Mouse (Mus musculus) stomach, postnatal 0 days (tissue): ENCODE data around the gene Sptb. TPM values are rescaled to one million over a fixed set of nuclear protein-coding genes. Genes with fewer than 3 reads are reported as not detected.

Experiments
- ATAC-seq: fragments of 200-750 bp; cut with Nextera tagmentation; 2 replicates; pipeline ENCODE4 v1.8.0; 2017; ENCODE audit not compliant: low FRiP score, low TSS enrichment
- DNase-seq: peaks from one replicate; pipeline ENCODE4 v3.0.0-alpha.2; 2016; ENCODE audit warnings: low spot score
- H3K27ac ChIP-seq: fragments of 300-500 bp; sonication (generic); replicated peaks from 2 replicates; pipeline ENCODE4 v1.5.1; 2014; ENCODE audit warnings: mild to moderate bottlenecking, control low read depth
- H3K27me3 ChIP-seq: fragments of 300-500 bp; sonication (generic); 2 replicates; pipeline ENCODE4 v1.6.1; 2014; ENCODE audit warnings: low read length; ENCODE audit not compliant: control insufficient read depth, insufficient read depth
- H3K36me3 ChIP-seq: fragments of 300-500 bp; sonication (generic); 2 replicates; pipeline ENCODE4 v1.6.1; 2014; ENCODE audit warnings: low read length, mixed read lengths; ENCODE audit not compliant: control insufficient read depth, insufficient read depth
- H3K4me1 ChIP-seq: fragments of 300-500 bp; sonication (generic); replicated peaks from 2 replicates; pipeline ENCODE4 v1.6.1; 2014; ENCODE audit warnings: antibody characterized with exemption; ENCODE audit not compliant: control insufficient read depth, insufficient read depth
- H3K4me2 ChIP-seq: fragments of 300-500 bp; sonication (generic); replicated peaks from 2 replicates; pipeline ENCODE4 v1.6.1; 2014; ENCODE audit warnings: low read depth, mild to moderate bottlenecking, control low read depth, moderate library complexity
- H3K4me3 ChIP-seq: fragments of 300-500 bp; sonication (generic); 2 replicates; pipeline ENCODE4 v1.5.1; 2014; ENCODE audit warnings: low read depth, low read length, control low read depth
- H3K9ac ChIP-seq: fragments of 300-500 bp; sonication (generic); 2 replicates; pipeline ENCODE4 v1.6.1; 2014; ENCODE audit warnings: mild to moderate bottlenecking, low read length, control low read depth, mixed read lengths
- H3K9me3 ChIP-seq: fragments of 300-500 bp; sonication (generic); 2 replicates; pipeline ENCODE4 v1.6.1; 2016; ENCODE audit warnings: low read length; ENCODE audit not compliant: control insufficient read depth
- CTCF ChIP-seq: IDR thresholded peaks from 2 replicates; pipeline ENCODE4 v1.5.1; 2016; ENCODE audit warnings: antibody characterized with exemption, low read depth, mild to moderate bottlenecking, moderate library complexity
- EP300 ChIP-seq: optimal IDR thresholded peaks from 2 replicates; pipeline ENCODE3; 2016; ENCODE audit warnings: antibody characterized with exemption
- WGBS: fragments of 180-500 bp; shearing (Covaris S2); extraction: QIAGEN DNeasy Blood & Tissue Kit; methylation state at CpG from one replicate; pipeline ENCODE4 v1.1.7; 2014; 5-methylcytosine and 5-hydroxymethylcytosine counted together
- polyA plus RNA-seq: library from polyadenylated mRNA; unstranded; fragments of >200 nt; fragmentation: Nextera tagmentation; extraction: Ambion mirVana; gene quantifications from 2 replicates; pipeline ENCODE4 v1.2.1, GENCODE M21; 2015

Gene Sptb
- polyA plus RNA-seq, 1 experiment from 2014 or later, result 0.29 TPM

GRCm38 (mm10) chr12:76552321-76552720 lies 158.0 kb downstream of the Sptb start:
- DNase-seq (peak; percentile 88), ATAC-seq (peak; percentile 90)
- Histone ChIP-seq H3K36me3 (no peaks in the 10 kb centered on the region), H3K4me2 (no peak overlapping the region), H3K9ac (no peak overlapping the region), H3K4me3 (no peak overlapping the region), H3K4me1 (peaks cover 28% of the 10 kb centered on the region), H3K27me3 (no peaks in the 10 kb centered on the region), H3K9me3 (no peaks in the 10 kb centered on the region), H3K27ac (peak overlapping the region; percentile 83)
- 14% methylated on average over 8 of the region's 8 CpGs for WGBS
- TF ChIP-seq EP300 (no peak), CTCF (no peak)

DNA sequence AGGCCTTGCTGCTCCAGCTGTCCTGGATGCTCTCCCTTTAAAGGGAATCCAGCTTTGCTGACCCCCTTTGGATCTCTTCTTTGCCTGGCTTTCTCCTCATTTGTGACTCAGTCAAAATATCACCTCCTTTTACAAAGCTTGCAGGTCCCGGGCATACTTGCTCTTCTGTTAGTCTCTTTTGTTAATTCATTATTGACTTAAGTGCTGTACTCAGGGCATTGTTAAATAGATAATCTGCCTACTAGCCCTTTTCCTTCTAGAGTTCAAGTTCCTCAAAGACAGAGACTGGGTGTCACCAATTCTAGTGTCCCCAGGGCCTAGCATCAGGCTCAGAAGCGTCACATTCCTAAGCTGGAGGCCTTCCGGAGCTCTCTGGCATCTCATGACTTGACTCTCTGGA lies 161.1 kb downstream of the Sptb start:
- Histone ChIP-seq H3K9ac (0 out of 2 replicates have a peak overlapping the region, but pooled peaks have one; percentile 18), H3K4me3 (no peak overlapping the region), H3K4me1 (peaks cover 24% of the 10 kb centered on the region), H3K27ac (peak overlapping the region; percentile 87; the same call in 1 of the 2 replicates), H3K36me3 (no peaks in the 10 kb centered on the region), H3K9me3 (no peaks in the 10 kb centered on the region), H3K27me3 (no peaks in the 10 kb centered on the region), H3K4me2 (no peak overlapping the region)
- WGBS, result 54% methylated on average over 3 of the region's 3 CpGs
- DNase-seq, result no peak
- no peak for TF ChIP-seq CTCF
- no peak for TF ChIP-seq EP300
- no peak for ATAC-seq

DNA sequence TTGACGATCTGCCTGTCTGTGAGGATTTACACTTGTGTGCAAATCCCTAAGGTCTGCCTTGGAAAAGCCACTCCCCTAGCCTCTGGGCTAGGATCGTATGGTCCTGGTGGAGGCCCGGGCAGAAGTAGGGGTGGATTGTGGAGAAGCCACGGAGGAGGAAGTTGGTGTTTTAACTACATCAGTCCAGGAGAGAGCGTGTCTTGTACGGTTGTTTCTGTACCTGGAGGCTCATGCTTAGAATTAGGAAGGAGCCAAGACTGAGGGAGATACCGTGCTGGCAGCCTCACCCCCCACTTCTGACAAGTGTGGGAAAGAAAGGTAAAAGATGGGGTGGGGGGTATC lies 162.3 kb downstream of the Sptb start:
- peaks cover 23% of the 10 kb centered on the region for H3K4me1 ChIP-seq
- no peaks in the 10 kb centered on the region for H3K9me3 ChIP-seq
- H3K27ac ChIP-seq, result peak overlapping the region; percentile 87
- ATAC-seq (no peak), DNase-seq (no peak)
- no peaks in the 10 kb centered on the region for H3K27me3 ChIP-seq
- no peak for TF ChIP-seq EP300
- TF ChIP-seq CTCF, result no peak
- peak overlapping the region; percentile 27 for H3K4me2 ChIP-seq
- 23% methylated on average over 7 of the region's 7 CpGs for WGBS
- H3K4me3 ChIP-seq, result no peak overlapping the region; the same call in 1 of the 2 replicates
- H3K36me3 ChIP-seq, result no peaks in the 10 kb centered on the region
- H3K9ac ChIP-seq, result 0 out of 2 replicates have a peak overlapping the region, but pooled peaks have one; percentile 27

GRCm38 (mm10) chr12:76547409-76548081 lies 162.8 kb downstream of the Sptb start:
- no peaks in the 10 kb centered on the region for H3K9me3 ChIP-seq
- peak overlapping the region; percentile 87 for H3K27ac ChIP-seq
- peak overlapping the region; percentile 27 for H3K9ac ChIP-seq
- H3K4me2 ChIP-seq, result peak overlapping the region; percentile 49
- peaks cover 23% of the 10 kb centered on the region for H3K4me1 ChIP-seq
- peak; percentile 88 for DNase-seq
- peak overlapping the region; percentile 23 for H3K4me3 ChIP-seq
- WGBS, result 39% methylated on average over 13 of the region's 13 CpGs
- H3K27me3 ChIP-seq, result no peaks in the 10 kb centered on the region
- no peaks in the 10 kb centered on the region for H3K36me3 ChIP-seq
- ATAC-seq, result peak; percentile 86
- TF ChIP-seq EP300 (peak; percentile 84), CTCF (no peak)

GRCm38 (mm10) chr12:76546383-76547276 lies 163.7 kb downstream of the Sptb start:
- DNase-seq (peak; percentile 70), ATAC-seq (peak; percentile 14; the same call in 1 of the 2 replicates)
- Histone ChIP-seq H3K9ac (peak overlapping the region; percentile 55), H3K4me2 (peak overlapping the region; percentile 49), H3K36me3 (no peaks in the 10 kb centered on the region), H3K4me3 (peak overlapping the region; percentile 23), H3K27me3 (no peaks in the 10 kb centered on the region), H3K27ac (peak overlapping the region; percentile 87), H3K9me3 (no peaks in the 10 kb centered on the region), H3K4me1 (peaks cover 20% of the 10 kb centered on the region)
- TF ChIP-seq EP300 (no peak), CTCF (no peak)
- WGBS, result 17% methylated on average over 28 of the region's 28 CpGs
